Mouse (Mus musculus) neural tube, embryonic 11.5 days (tissue): Measurements from ENCODE around the gene Ldhb. TPM values are rescaled to one million over a fixed set of nuclear protein-coding genes. Genes with fewer than 3 reads are reported as not detected.
A peak's percentile ranks its signal among the peaks of the same experiment; 100 is the strongest.

ENCODE experiments used
- ATAC-seq: fragments of 200-750 bp; cut with Nextera tagmentation; 2 replicates; pipeline ENCODE4 v1.8.0; 2017; ENCODE audit warnings: moderate number of reproducible peaks, mild to moderate bottlenecking, moderate TSS enrichment, moderate library complexity; ENCODE audit not compliant: insufficient read depth, low FRiP score, low TSS enrichment
- DNase-seq: peaks from one replicate; pipeline ENCODE4 v3.0.0-alpha.2; 2015; ENCODE audit warnings: low spot score
- H3K27ac ChIP-seq: fragments of 300-500 bp; sonication (generic); 2 replicates; pipeline ENCODE4 v1.5.1; 2014; ENCODE audit warnings: low read depth, mild to moderate bottlenecking, low read length
- H3K27me3 ChIP-seq: fragments of 300-500 bp; sonication (generic); 2 replicates; pipeline ENCODE4 v1.6.1; 2014; ENCODE audit warnings: mild to moderate bottlenecking, low read length, mixed read lengths; ENCODE audit not compliant: control insufficient read depth, insufficient read depth
- H3K36me3 ChIP-seq: fragments of 300-500 bp; sonication (generic); 2 replicates; pipeline ENCODE4 v1.6.1; 2014; ENCODE audit warnings: mild to moderate bottlenecking, low read length, moderate library complexity, mixed read lengths; ENCODE audit not compliant: control insufficient read depth, insufficient read depth
- H3K4me1 ChIP-seq: fragments of 300-500 bp; sonication (generic); 2 replicates; pipeline ENCODE4 v1.6.1; 2014; ENCODE audit warnings: low read length, mixed read lengths; ENCODE audit not compliant: control insufficient read depth, insufficient read depth
- H3K4me2 ChIP-seq: fragments of 300-500 bp; sonication (generic); 2 replicates; pipeline ENCODE4 v1.6.1; 2014; ENCODE audit warnings: low read depth, mild to moderate bottlenecking, moderate library complexity
- H3K4me3 ChIP-seq: fragments of 300-500 bp; sonication (generic); 2 replicates; pipeline ENCODE4 v1.5.1; 2014; ENCODE audit warnings: low read depth, low read length
- H3K9ac ChIP-seq: fragments of 300-500 bp; sonication (generic); 2 replicates; pipeline ENCODE4 v1.6.1; 2014; ENCODE audit warnings: mild to moderate bottlenecking, low read length
- H3K9me3 ChIP-seq: fragments of 300-500 bp; sonication (generic); 2 replicates; pipeline ENCODE4 v1.6.1; 2016; ENCODE audit warnings: low read length; ENCODE audit not compliant: control insufficient read depth
- WGBS: fragments of 180-500 bp; shearing (Covaris S2); extraction: QIAGEN DNeasy Blood & Tissue Kit; methylation state at CpG from one replicate; pipeline ENCODE4 v1.1.7; 2014; 5-methylcytosine and 5-hydroxymethylcytosine counted together
- polyA plus RNA-seq: library from polyadenylated mRNA; unstranded; fragments of >200 nt; fragmentation: Nextera tagmentation; extraction: Ambion mirVana; gene quantifications from 2 replicates; pipeline ENCODE4 v1.2.1, GENCODE M21; 2014

Ldhb gene
- polyA plus RNA-seq, 1 experiment from 2014 or later: 530 TPM

DNA sequence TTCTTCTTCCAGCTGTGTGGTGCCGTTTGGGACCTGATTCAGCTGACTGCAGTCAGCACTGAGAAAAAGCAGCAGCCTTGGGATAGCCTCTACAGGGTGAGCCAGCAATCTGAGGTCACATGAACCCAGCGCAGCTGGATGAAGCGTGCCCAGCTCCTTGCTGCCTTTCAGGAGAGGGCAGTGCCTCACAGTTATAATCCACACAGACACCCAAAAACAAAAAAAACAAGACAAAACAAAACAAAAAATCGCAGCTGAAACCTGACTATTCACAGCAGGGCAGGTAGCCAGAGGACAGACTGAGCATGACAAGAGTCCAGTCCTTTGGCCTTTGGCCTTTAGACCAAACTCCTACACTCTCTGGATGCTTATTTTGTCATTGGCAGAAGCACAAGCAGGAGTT, 35.0 kb downstream of the Ldhb start, which contains the start of gene Gys2:
Gys2 (minus strand) TSS at position 309 of the 403 bp plus-strand sequence.
- Histone ChIP-seq H3K9ac (no peak within 1 kb of the TSS), H3K4me2 (no peak within 1 kb of the TSS), H3K4me3 (no peak within 1 kb of the TSS), H3K9me3 (no peaks in the 10 kb centered on the region), H3K27me3 (no peaks in the 10 kb centered on the region), H3K4me1 (no peaks in the 10 kb centered on the region), H3K36me3 (no peaks in the 10 kb centered on the region), H3K27ac (no peak within 1 kb of the TSS)
- 68% methylated on average over 4 of the region's 4 CpGs for WGBS
- DNase-seq (no peak), ATAC-seq (no peak)

DNA sequence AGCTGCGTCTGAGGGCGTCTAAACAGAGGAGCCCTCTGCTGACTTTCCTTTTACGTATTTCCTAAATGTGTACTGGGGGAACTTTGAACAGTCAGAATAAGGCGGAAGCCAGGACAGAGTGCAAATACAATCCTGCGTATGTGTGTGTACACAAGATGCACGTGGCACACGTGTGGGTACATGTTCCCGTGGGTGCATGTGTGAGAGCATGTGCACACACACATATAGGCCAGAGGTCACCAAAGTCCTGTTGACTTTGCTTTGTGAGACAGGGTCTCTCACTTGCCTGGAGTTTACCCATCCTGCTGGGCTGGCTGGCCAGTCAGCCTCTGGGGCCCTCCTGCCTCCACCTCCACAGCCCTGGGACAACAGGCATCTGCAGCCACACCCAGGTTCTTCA, 36.6 kb downstream of the Ldhb start:
- no peak overlapping the region for H3K4me2 ChIP-seq
- H3K9me3 ChIP-seq: no peaks in the 10 kb centered on the region
- no peak overlapping the region for H3K9ac ChIP-seq
- 86% methylated on average over 8 of the region's 8 CpGs for WGBS
- no peaks in the 10 kb centered on the region for H3K4me1 ChIP-seq
- H3K27me3 ChIP-seq: no peaks in the 10 kb centered on the region
- no peak overlapping the region for H3K27ac ChIP-seq
- DNase-seq: no peak
- H3K4me3 ChIP-seq: no peak overlapping the region
- no peaks in the 10 kb centered on the region for H3K36me3 ChIP-seq
- ATAC-seq: no peak

DNA sequence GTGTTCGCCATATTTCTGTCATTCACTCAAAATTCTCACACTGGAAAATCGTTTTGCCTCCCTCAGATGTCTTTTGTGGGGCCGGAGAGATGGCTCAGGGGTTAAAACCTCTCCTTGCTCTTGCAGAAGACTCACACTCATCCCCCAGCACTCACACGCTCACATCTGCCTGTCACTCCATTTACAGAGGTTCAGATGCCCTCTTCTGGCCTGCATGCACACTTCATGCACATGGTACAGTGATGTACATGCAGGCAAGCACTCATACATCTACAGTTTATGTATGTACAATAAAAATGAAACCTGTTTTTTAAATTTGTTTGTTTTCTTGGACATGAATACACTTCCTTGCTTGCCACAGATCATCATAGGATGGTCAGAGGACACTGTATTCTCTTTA, 38.2 kb downstream of the Ldhb start:
- no peak overlapping the region for H3K27ac ChIP-seq
- H3K36me3 ChIP-seq: no peaks in the 10 kb centered on the region
- H3K9ac ChIP-seq: no peak overlapping the region
- DNase-seq (no peak), ATAC-seq (no peak)
- no peak overlapping the region for H3K4me3 ChIP-seq
- H3K4me1 ChIP-seq: no peaks in the 10 kb centered on the region
- H3K4me2 ChIP-seq: no peak overlapping the region
- 69% methylated on average over 4 of the region's 4 CpGs for WGBS
- H3K9me3 ChIP-seq: no peaks in the 10 kb centered on the region
- no peaks in the 10 kb centered on the region for H3K27me3 ChIP-seq

DNA sequence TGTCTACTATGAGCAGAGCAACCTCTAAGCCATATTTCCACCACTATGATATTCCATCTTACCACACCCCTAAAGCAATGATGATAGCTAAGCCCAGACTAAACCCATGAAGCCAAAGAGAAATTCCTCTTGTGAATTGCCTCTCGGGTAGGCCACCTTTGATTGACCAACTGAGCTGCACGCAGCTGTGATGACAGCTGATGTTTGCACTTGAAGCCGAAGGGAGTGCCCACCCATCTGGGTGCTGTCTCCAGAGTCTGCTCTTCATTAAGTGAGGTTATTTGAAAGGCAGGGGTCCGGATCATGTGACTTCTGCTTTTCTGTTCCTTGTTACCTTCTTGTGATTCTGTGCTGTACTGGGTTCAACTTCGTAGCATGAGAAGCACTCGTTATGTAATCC, 45.6 kb downstream of the Ldhb start:
- no peaks in the 10 kb centered on the region for H3K36me3 ChIP-seq
- ATAC-seq (no peak), DNase-seq (no peak)
- no peaks in the 10 kb centered on the region for H3K4me1 ChIP-seq
- H3K9me3 ChIP-seq: no peaks in the 10 kb centered on the region
- H3K4me3 ChIP-seq: no peak overlapping the region
- no peaks in the 10 kb centered on the region for H3K27me3 ChIP-seq
- WGBS: 82% methylated on average over 6 of the region's 6 CpGs
- H3K27ac ChIP-seq: no peak overlapping the region
- no peak overlapping the region for H3K4me2 ChIP-seq
- no peak overlapping the region for H3K9ac ChIP-seq

GRCm38 (mm10) chr6:142459017-142459678, 48.6 kb downstream of the Ldhb start:
- no peaks in the 10 kb centered on the region for H3K4me1 ChIP-seq
- ATAC-seq (peak; percentile 23; the same call in 1 of the 2 replicates), DNase-seq (no peak)
- H3K27me3 ChIP-seq: no peaks in the 10 kb centered on the region
- no peaks in the 10 kb centered on the region for H3K9me3 ChIP-seq
- H3K9ac ChIP-seq: no peak overlapping the region
- WGBS: 78% methylated on average over 14 of the region's 14 CpGs
- no peaks in the 10 kb centered on the region for H3K36me3 ChIP-seq
- no peak overlapping the region for H3K27ac ChIP-seq
- no peak overlapping the region for H3K4me3 ChIP-seq
- H3K4me2 ChIP-seq: no peak overlapping the region

DNA sequence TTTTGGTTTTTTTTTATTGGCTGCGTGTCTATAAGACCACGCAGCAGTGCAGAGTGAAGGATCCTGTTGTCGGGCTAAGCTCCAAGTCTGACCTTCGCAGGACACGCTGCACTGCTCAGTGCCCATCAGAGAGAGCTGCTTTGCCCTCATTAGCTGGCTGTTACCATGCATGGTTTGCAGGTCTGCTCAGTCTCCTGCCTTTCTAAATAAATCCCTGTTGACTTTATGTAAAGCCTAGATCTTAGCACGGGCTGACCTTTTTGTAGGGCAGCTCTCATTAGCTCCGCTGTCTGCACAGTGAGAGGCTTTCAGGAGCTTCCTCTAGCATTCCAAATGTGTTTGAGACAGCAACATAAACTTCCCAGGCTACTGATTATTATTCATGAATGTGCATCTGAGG, 49.7 kb downstream of the Ldhb start:
- Histone ChIP-seq H3K4me3 (no peak overlapping the region), H3K4me1 (no peaks in the 10 kb centered on the region), H3K4me2 (no peak overlapping the region), H3K27me3 (no peaks in the 10 kb centered on the region), H3K9ac (no peak overlapping the region), H3K36me3 (no peaks in the 10 kb centered on the region), H3K9me3 (no peaks in the 10 kb centered on the region), H3K27ac (no peak overlapping the region)
- peak; percentile 46; the same call in 1 of the 2 replicates for ATAC-seq
- WGBS: 56% methylated on average over 7 of the region's 7 CpGs
- DNase-seq: no peak

- ATAC-seq: no peak
- Histone ChIP-seq H3K27ac (no peak overlapping the region), H3K27me3 (no peaks in the 10 kb centered on the region), H3K4me3 (no peak overlapping the region), H3K4me1 (no peaks in the 10 kb centered on the region), H3K9me3 (no peaks in the 10 kb centered on the region), H3K36me3 (no peaks in the 10 kb centered on the region), H3K4me2 (no peak overlapping the region), H3K9ac (no peak overlapping the region)
- no peak for DNase-seq
- 79% methylated on average over 7 of the region's 7 CpGs for WGBS
These were observed 52.3 kb downstream of the Ldhb start for GRCm38 (mm10) chr6:142455314-142455996.

GRCm38 (mm10) chr6:142453311-142453710, 54.4 kb downstream of the Ldhb start:
- no peaks in the 10 kb centered on the region for H3K9me3 ChIP-seq
- no peak overlapping the region for H3K4me2 ChIP-seq
- no peak overlapping the region for H3K27ac ChIP-seq
- 74% methylated on average over 2 of the region's 2 CpGs for WGBS
- ATAC-seq (no peak), DNase-seq (no peak)
- no peak overlapping the region for H3K4me3 ChIP-seq
- no peaks in the 10 kb centered on the region for H3K27me3 ChIP-seq
- no peaks in the 10 kb centered on the region for H3K4me1 ChIP-seq
- no peak overlapping the region for H3K9ac ChIP-seq
- H3K36me3 ChIP-seq: no peaks in the 10 kb centered on the region

DNA sequence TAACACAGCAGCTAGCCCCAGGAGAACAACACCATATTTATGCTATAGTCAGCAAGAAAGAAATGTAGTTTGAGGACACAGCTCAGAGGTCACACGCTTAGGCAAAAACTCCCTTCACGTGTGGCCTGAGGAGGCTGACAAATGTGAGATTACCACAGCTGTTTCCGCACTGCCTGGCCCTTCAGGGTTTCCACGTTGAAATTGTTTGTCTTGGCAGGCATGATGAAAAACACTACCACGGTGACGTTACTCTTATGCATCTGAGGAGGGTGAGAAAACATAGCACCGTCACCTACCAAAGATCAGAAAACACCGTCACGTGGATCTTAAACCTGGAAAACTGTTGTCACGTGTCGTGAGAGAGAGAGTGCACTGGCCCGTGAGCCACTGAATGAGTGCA, 56.4 kb downstream of the Ldhb start:
- Histone ChIP-seq H3K4me2 (no peak overlapping the region), H3K27me3 (no peaks in the 10 kb centered on the region), H3K27ac (no peak overlapping the region), H3K9ac (no peak overlapping the region), H3K4me3 (no peak overlapping the region), H3K9me3 (no peaks in the 10 kb centered on the region), H3K36me3 (no peaks in the 10 kb centered on the region), H3K4me1 (no peaks in the 10 kb centered on the region)
- WGBS: 78% methylated on average over 12 of the region's 12 CpGs
- ATAC-seq: no peak
- DNase-seq: no peak
